Mouse (Mus musculus) neural tube, embryonic 14.5 days (tissue): ENCODE results near the gene Tpm3-rs7. TPM values are rescaled to one million over a fixed set of nuclear protein-coding genes. Genes with fewer than 3 reads are reported as not detected.
"Not testable (repeated sequence)": the region's sequence is repeated elsewhere in the genome, so short reads cannot be mapped to it uniquely, and the experiment has no call there.

Source experiments
- ATAC-seq: fragments of 200-750 bp; cut with Nextera tagmentation; 2 replicates; pipeline ENCODE4 v1.8.0; 2017; ENCODE audit warnings: low read depth, mild to moderate bottlenecking, moderate TSS enrichment, moderate library complexity
- H3K27ac ChIP-seq: fragments of 300-500 bp; sonication (generic); 2 replicates; pipeline ENCODE4 v1.5.1; 2014; ENCODE audit warnings: low read depth, mild to moderate bottlenecking, control low read depth, low read length, moderate library complexity, mixed read lengths
- H3K27me3 ChIP-seq: fragments of 300-500 bp; sonication (generic); 2 replicates; pipeline ENCODE4 v1.6.1; 2014; ENCODE audit warnings: low read length; ENCODE audit not compliant: control insufficient read depth, insufficient read depth
- H3K36me3 ChIP-seq: fragments of 300-500 bp; sonication (generic); 2 replicates; pipeline ENCODE4 v1.6.1; 2014; ENCODE audit warnings: low read length, mixed read lengths; ENCODE audit not compliant: control insufficient read depth, insufficient read depth
- H3K4me1 ChIP-seq: fragments of 300-500 bp; sonication (generic); 2 replicates; pipeline ENCODE4 v1.6.1; 2014; ENCODE audit warnings: low read length; ENCODE audit not compliant: control insufficient read depth, insufficient read depth
- H3K4me2 ChIP-seq: fragments of 300-500 bp; sonication (generic); 2 replicates; pipeline ENCODE4 v1.6.1; 2014; ENCODE audit warnings: mild to moderate bottlenecking, low read depth, low read length, control low read depth
- H3K4me3 ChIP-seq: fragments of 300-500 bp; sonication (generic); 2 replicates; pipeline ENCODE4 v1.5.1; 2014; ENCODE audit warnings: low read depth, low read length, control low read depth, mixed read lengths
- H3K9ac ChIP-seq: fragments of 300-500 bp; sonication (generic); replicated peaks from 2 replicates; pipeline ENCODE4 v1.6.1; 2014; ENCODE audit warnings: low read depth, mild to moderate bottlenecking, control low read depth, low read length, mixed read lengths
- H3K9me3 ChIP-seq: fragments of 300-500 bp; sonication (generic); 2 replicates; pipeline ENCODE4 v1.6.1; 2016; ENCODE audit warnings: low read length; ENCODE audit not compliant: control insufficient read depth
- WGBS: fragments of 180-500 bp; shearing (Covaris S2); extraction: QIAGEN DNeasy Blood & Tissue Kit; methylation state at CpG from one replicate; pipeline ENCODE4 v1.1.7; 2014; 5-methylcytosine and 5-hydroxymethylcytosine counted together
- polyA plus RNA-seq: library from polyadenylated mRNA; unstranded; fragments of >200 nt; fragmentation: Nextera tagmentation; extraction: Ambion mirVana; gene quantifications from 2 replicates; pipeline ENCODE4 v1.2.1, GENCODE M21; 2014

Gene Tpm3-rs7
- 4.0 and 4.1 TPM in 2 replicates for polyA plus RNA-seq

DNA sequence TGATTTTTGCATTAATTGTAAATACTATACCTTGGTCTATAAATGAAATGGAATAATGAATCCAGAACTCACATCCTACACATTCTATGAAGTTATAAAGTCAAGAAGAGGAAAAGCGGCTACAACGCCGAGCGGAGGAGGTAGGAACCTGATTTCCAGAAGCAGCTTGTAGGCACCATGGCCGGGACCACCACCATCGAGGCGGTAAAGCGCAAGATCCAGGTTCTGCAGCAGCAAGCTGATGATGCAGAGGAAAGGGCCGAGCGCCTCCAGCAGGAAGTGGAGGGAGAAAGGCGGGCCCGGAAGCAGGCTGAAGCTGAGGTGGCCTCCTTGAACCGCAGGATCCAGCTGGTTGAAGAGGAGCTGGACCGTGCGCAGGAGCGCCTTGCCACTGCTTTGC lies at the start of gene Tpm3-rs7:
Gene Tpm3-rs7, plus strand, starts transcription at position 110 of the 400 bp plus-strand sequence.
- not testable (repeated sequence) for H3K4me2 ChIP-seq, H3K4me1 ChIP-seq, H3K27me3 ChIP-seq, H3K9me3 ChIP-seq, H3K9ac ChIP-seq, H3K27ac ChIP-seq, H3K36me3 ChIP-seq, ATAC-seq, H3K4me3 ChIP-seq
- WGBS: 94% methylated on average over 16 of the region's 16 CpGs

DNA sequence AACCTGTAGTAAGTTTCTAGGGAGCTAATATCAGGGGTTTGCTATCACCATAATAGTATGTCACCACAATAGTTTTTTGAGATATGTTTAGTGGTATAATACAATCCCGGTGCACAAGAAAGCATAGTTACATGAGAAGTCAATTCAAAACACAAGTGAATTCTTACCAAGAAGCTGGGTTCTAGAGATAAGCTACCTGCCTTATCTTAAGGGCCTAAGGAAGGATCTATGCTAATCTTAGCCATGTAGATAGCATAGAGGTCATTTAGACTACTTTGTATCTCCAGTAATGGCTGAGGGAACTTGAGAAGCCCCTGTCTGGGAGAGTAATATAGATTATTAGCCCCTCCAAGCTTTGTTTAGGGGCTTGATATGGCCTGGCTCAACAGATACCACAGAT lies 2.6 kb downstream of the Tpm3-rs7 start:
- 93% methylated on average over 1 of the region's 1 CpGs for WGBS
- Histone ChIP-seq H3K4me3 (no peak overlapping the region), H3K9ac (no peak overlapping the region), H3K27ac (no peak overlapping the region), H3K4me2 (no peak overlapping the region), H3K36me3 (no peaks in the 10 kb centered on the region), H3K27me3 (no peaks in the 10 kb centered on the region), H3K9me3 (no peaks in the 10 kb centered on the region), H3K4me1 (no peaks in the 10 kb centered on the region)
- no peak for ATAC-seq

GRCm38 (mm10) chr14:113363361-113363760 lies 49.0 kb downstream of the Tpm3-rs7 start:
- Histone ChIP-seq H3K27ac (no peak overlapping the region), H3K9ac (no peak overlapping the region), H3K9me3 (no peaks in the 10 kb centered on the region; the same call in 1 of the 2 replicates), H3K4me1 (no peaks in the 10 kb centered on the region), H3K36me3 (no peaks in the 10 kb centered on the region), H3K4me3 (no peak overlapping the region), H3K4me2 (no peak overlapping the region), H3K27me3 (no peaks in the 10 kb centered on the region)
- no peak for ATAC-seq
- WGBS: 75% methylated on average over 1 of the region's 1 CpGs
